Mouse (Mus musculus) myocyte (in vitro differentiated cells): ENCODE measurements around the gene Nbl1. TPM values are rescaled to one million over a fixed set of nuclear protein-coding genes. Genes with fewer than 3 reads are reported as not detected.

Experiments used
- H3K27me3 ChIP-seq: one replicate; pipeline ENCODE4 v1.6.1; 2011; ENCODE audit not compliant: control insufficient read depth, insufficient read depth, insufficient read length
- H3K36me3 ChIP-seq: one replicate; pipeline ENCODE4 v1.6.1; 2011; ENCODE audit not compliant: control insufficient read depth, insufficient read depth
- H3K4me2 ChIP-seq: one replicate; pipeline ENCODE4 v1.6.1; 2011; ENCODE audit warnings: low read depth, control low read depth
- H3K4me3 ChIP-seq: one replicate; pipeline ENCODE4 v1.5.1; 2011; ENCODE audit warnings: mild to moderate bottlenecking, control low read depth, moderate library complexity
- H3K79me2 ChIP-seq: one replicate; pipeline ENCODE4 v1.6.1; 2011; ENCODE audit not compliant: control insufficient read depth, insufficient read depth
- H3ac ChIP-seq: one replicate; pipeline ENCODE4 v1.6.1; 2011; ENCODE audit not compliant: control insufficient read depth, insufficient read length
- CEBPB ChIP-seq: IDR thresholded peaks from 2 replicates; pipeline ENCODE4 v1.6.1; 2011; ENCODE audit warnings: mild to moderate bottlenecking, moderate library complexity; ENCODE audit not compliant: poor library complexity, insufficient read depth, severe bottlenecking
- E2F4 ChIP-seq: IDR thresholded peaks from one replicate; pipeline ENCODE4 v1.6.1; 2011; ENCODE audit warnings: mild to moderate bottlenecking, control low read depth, moderate library complexity; ENCODE audit not compliant: insufficient read depth
- MAX ChIP-seq: IDR thresholded peaks from one replicate; pipeline ENCODE4 v1.6.1; 2011; ENCODE audit warnings: low read depth, mild to moderate bottlenecking, control low read depth
- MYOD1 ChIP-seq, 3 experiments: IDR thresholded peaks; one replicate each; pipeline ENCODE4 v1.6.1; 2011; ENCODE audit warnings: control low read depth in 2 of 3, low read depth in 2 of 3, mild to moderate bottlenecking in 2 of 3, moderate library complexity in 1 of 3; ENCODE audit not compliant: insufficient read length in 2 of 3, control insufficient read depth in 1 of 3
- MYOG ChIP-seq, 3 experiments: IDR thresholded peaks; one replicate each; pipeline ENCODE4 v1.6.1; 2011; ENCODE audit warnings: control low read depth in 2 of 3, low read depth in 2 of 3, mild to moderate bottlenecking in 2 of 3; ENCODE audit not compliant: insufficient read length in 2 of 3, control insufficient read depth in 1 of 3, insufficient read depth in 1 of 3
- POLR2A ChIP-seq: IDR thresholded peaks from one replicate; pipeline ENCODE4 v1.6.1; 2011; ENCODE audit warnings: low read depth, mild to moderate bottlenecking, control low read depth, moderate library complexity; ENCODE audit not compliant: insufficient read length
- POLR2AphosphoS2 ChIP-seq: IDR thresholded peaks from one replicate; pipeline ENCODE4 v1.6.1; 2011; ENCODE audit warnings: low read depth, control low read depth; ENCODE audit not compliant: insufficient read length
- REST ChIP-seq: IDR thresholded peaks from one replicate; pipeline ENCODE4 v1.6.1; 2011; ENCODE audit warnings: mild to moderate bottlenecking, control low read depth, moderate library complexity; ENCODE audit not compliant: insufficient read depth, insufficient read length
- SRF ChIP-seq: IDR thresholded peaks from one replicate; pipeline ENCODE4 v1.6.1; 2011; ENCODE audit warnings: low read depth; ENCODE audit not compliant: control insufficient read depth, insufficient read length
- TCF12 ChIP-seq: IDR thresholded peaks from one replicate; pipeline ENCODE4 v1.6.1; 2011; ENCODE audit warnings: mild to moderate bottlenecking, control low read depth; ENCODE audit not compliant: poor library complexity, insufficient read depth, severe bottlenecking
- TCF3 ChIP-seq: IDR thresholded peaks from one replicate; pipeline ENCODE4 v1.6.1; 2011; ENCODE audit warnings: low read depth, control low read depth; ENCODE audit not compliant: insufficient read length
- USF1 ChIP-seq: IDR thresholded peaks from one replicate; pipeline ENCODE4 v1.6.1; 2011; ENCODE audit warnings: low read depth, mild to moderate bottlenecking, control low read depth, moderate library complexity
- polyA plus RNA-seq: library from polyadenylated mRNA; unstranded; fragments of >200 nt; fragmentation: generic; extraction: Trizol; gene quantifications from one replicate; pipeline ENCODE4 v1.2.1, GENCODE M21; 2012; ENCODE audit warnings: missing spikeins

Nbl1 gene
- polyA plus RNA-seq, 1 experiment, result 42.2 TPM

- Histone ChIP-seq H3ac (no peak overlapping the region), H3K79me2 (peaks cover 42% of the 10 kb centered on the region), H3K36me3 (peaks cover 7% of the 10 kb centered on the region), H3K27me3 (no peaks in the 10 kb centered on the region), H3K4me2 (no peak overlapping the region), H3K4me3 (no peak overlapping the region)
- no peak for TF ChIP-seq REST
- no peak for TF ChIP-seq E2F4
- TF ChIP-seq POLR2AphosphoS2, result no peak
- TF ChIP-seq TCF3, result no peak
- no peak for TF ChIP-seq USF1
- no peak for TF ChIP-seq CEBPB
- no peak for TF ChIP-seq MYOG (IDR thresholded peaks at IDR 0.05; ENCODE audit: control insufficient read depth in 1 of 3, insufficient read depth in 1 of 3, insufficient read length in 2 of 3, low read depth in 2 of 3)
- no peak for TF ChIP-seq POLR2A
- TF ChIP-seq MAX, result no peak
- no peak for TF ChIP-seq TCF12
- TF ChIP-seq SRF, result no peak
Measured at GRCm38 (mm10) chr4:139105453-139105852, 12.7 kb upstream of the Nbl1 start.

- TF ChIP-seq MYOD1 (IDR thresholded peaks at IDR 0.05; ENCODE audit: control insufficient read depth in 1 of 3, insufficient read length in 2 of 3, low read depth in 2 of 3) (no peak), CEBPB (no peak), SRF (no peak), TCF12 (no peak), POLR2AphosphoS2 (no peak), E2F4 (no peak), REST (no peak), MYOG (IDR thresholded peaks at IDR 0.05; ENCODE audit: control insufficient read depth in 1 of 3, insufficient read depth in 1 of 3, insufficient read length in 2 of 3, low read depth in 2 of 3) (no peak), TCF3 (no peak), USF1 (no peak), POLR2A (no peak), MAX (no peak)
- no peaks in the 10 kb centered on the region for H3K27me3 ChIP-seq
- no peak overlapping the region for H3K4me2 ChIP-seq
- no peak overlapping the region for H3ac ChIP-seq
- peaks cover 7% of the 10 kb centered on the region for H3K79me2 ChIP-seq
- H3K36me3 ChIP-seq, result peaks cover 7% of the 10 kb centered on the region
- H3K4me3 ChIP-seq, result no peak overlapping the region
Measured at GRCm38 (mm10) chr4:139101546-139101945, 8.8 kb upstream of the Nbl1 start.

- Histone ChIP-seq H3K27me3 (no peaks in the 10 kb centered on the region), H3K79me2 (peaks cover 4% of the 10 kb centered on the region), H3K4me3 (no peak overlapping the region), H3K36me3 (peaks cover 7% of the 10 kb centered on the region), H3K4me2 (no peak overlapping the region), H3ac (no peak overlapping the region)
- no peak for TF ChIP-seq MYOG (IDR thresholded peaks at IDR 0.05; ENCODE audit: control insufficient read depth in 1 of 3, insufficient read depth in 1 of 3, insufficient read length in 2 of 3, low read depth in 2 of 3)
- no peak for TF ChIP-seq MYOD1 (IDR thresholded peaks at IDR 0.05; ENCODE audit: control insufficient read depth in 1 of 3, insufficient read length in 2 of 3, low read depth in 2 of 3)
- TF ChIP-seq SRF, result no peak
- no peak for TF ChIP-seq MAX
- TF ChIP-seq TCF12, result no peak
- TF ChIP-seq USF1, result no peak
- TF ChIP-seq REST, result no peak
- no peak for TF ChIP-seq CEBPB
- TF ChIP-seq POLR2AphosphoS2, result no peak
- TF ChIP-seq POLR2A, result no peak
- TF ChIP-seq TCF3, result no peak
- no peak for TF ChIP-seq E2F4
Measured at GRCm38 (mm10) chr4:139100326-139100725, 7.5 kb upstream of the Nbl1 start.

- no peaks in the 10 kb centered on the region for H3K79me2 ChIP-seq
- no peak for TF ChIP-seq POLR2AphosphoS2
- H3K36me3 ChIP-seq, result no peaks in the 10 kb centered on the region
- no peak overlapping the region for H3K4me3 ChIP-seq
- H3ac ChIP-seq, result no peak overlapping the region
- H3K4me2 ChIP-seq, result no peak overlapping the region
- no peaks in the 10 kb centered on the region for H3K27me3 ChIP-seq
Measured at GRCm38 (mm10) chr4:139096201-139096600, 3.4 kb upstream of the Nbl1 start.

- H3K4me2 ChIP-seq, result no peak overlapping the region
- no peaks in the 10 kb centered on the region for H3K27me3 ChIP-seq
- no peak overlapping the region for H3ac ChIP-seq
- H3K79me2 ChIP-seq, result no peaks in the 10 kb centered on the region
- no peak overlapping the region for H3K4me3 ChIP-seq
- no peaks in the 10 kb centered on the region for H3K36me3 ChIP-seq
- no peak for TF ChIP-seq E2F4
- TF ChIP-seq TCF3, result no peak
- TF ChIP-seq TCF12, result no peak
- TF ChIP-seq POLR2A, result no peak
- no peak for TF ChIP-seq MYOG (IDR thresholded peaks at IDR 0.05; ENCODE audit: control insufficient read depth in 1 of 3, insufficient read depth in 1 of 3, insufficient read length in 2 of 3, low read depth in 2 of 3)
Measured at GRCm38 (mm10) chr4:139095406-139095805, 2.6 kb upstream of the Nbl1 start.
